Mouse (Mus musculus): ENCODE measurements at regions not wholly inside any gene's neighbourhood (a gene's known extent, or its start where the extent isn't known, plus 50 kb on each side); places are given as distances from the start of the nearest gene placed in this dataset.
A peak's percentile ranks its signal among the peaks of the same experiment; 100 is the strongest.

DNA sequence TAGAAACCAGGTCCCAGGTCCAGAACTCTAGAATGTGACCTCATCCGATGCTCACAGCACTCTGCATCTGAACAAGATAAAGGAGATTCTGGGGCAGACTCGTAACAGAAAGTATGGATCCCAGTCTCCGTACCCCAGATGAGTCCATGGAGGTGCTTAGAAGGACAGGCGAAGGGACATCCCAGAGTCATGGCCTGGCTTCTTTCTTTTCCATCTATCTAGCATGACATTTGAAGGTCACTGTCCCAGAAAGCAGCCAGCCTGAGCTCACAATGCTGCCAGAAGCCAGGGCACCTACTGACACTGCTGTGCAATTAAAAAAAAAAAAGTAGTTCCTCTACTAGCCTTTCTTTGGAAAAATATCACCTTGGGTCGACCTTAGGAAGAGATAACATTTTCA, 354.1 kb upstream of the Trpc7 start:
- DNase-seq (ENCODE audit: low spot score) (no peak), ATAC-seq (replicated peaks; ENCODE audit: insufficient number of reproducible peaks, low FRiP score, low TSS enrichment, low read depth) (no peak)
- H3K4me3 ChIP-seq (ENCODE audit: low read depth, low read length), result no peak overlapping the region
- H3K9me3 ChIP-seq (replicated peaks; ENCODE audit: control insufficient read depth, low read length), result no peaks in the 10 kb centered on the region
- H3K4me2 ChIP-seq (ENCODE audit: low read depth, low read length), result no peak overlapping the region
- no peaks in the 10 kb centered on the region for H3K36me3 ChIP-seq (replicated peaks; ENCODE audit: control insufficient read depth, insufficient read depth, low read depth, low read length)
- WGBS, result 90% methylated on average over 5 of the region's 5 CpGs
- no peaks in the 10 kb centered on the region for H3K27me3 ChIP-seq (ENCODE audit: control insufficient read depth, insufficient read depth, low read length)
- H3K4me1 ChIP-seq (ENCODE audit: control insufficient read depth, insufficient read depth, low read length), result no peaks in the 10 kb centered on the region
- no peak overlapping the region for H3K9ac ChIP-seq (replicated peaks; ENCODE audit: low read length)
- no peak overlapping the region for H3K27ac ChIP-seq (replicated peaks; ENCODE audit: low read depth, low read length)

GRCm38 (mm10) chr13:57249401-57249800, 353.6 kb upstream of the Trpc7 start:
- Histone ChIP-seq H3K9ac (replicated peaks; ENCODE audit: low read length) (no peak overlapping the region), H3K27me3 (ENCODE audit: control insufficient read depth, insufficient read depth, low read length) (no peaks in the 10 kb centered on the region), H3K27ac (replicated peaks; ENCODE audit: low read depth, low read length) (no peak overlapping the region), H3K36me3 (replicated peaks; ENCODE audit: control insufficient read depth, insufficient read depth, low read depth, low read length) (no peaks in the 10 kb centered on the region), H3K4me3 (ENCODE audit: low read depth, low read length) (no peak overlapping the region), H3K4me2 (ENCODE audit: low read depth, low read length) (no peak overlapping the region), H3K9me3 (replicated peaks; ENCODE audit: control insufficient read depth, low read length) (no peaks in the 10 kb centered on the region), H3K4me1 (ENCODE audit: control insufficient read depth, insufficient read depth, low read length) (no peaks in the 10 kb centered on the region)
- ATAC-seq (replicated peaks; ENCODE audit: insufficient number of reproducible peaks, low FRiP score, low TSS enrichment, low read depth) (no peak), DNase-seq (ENCODE audit: low spot score) (no peak)
- WGBS, result 89% methylated on average over 4 of the region's 4 CpGs

- Histone ChIP-seq H3K4me3 (ENCODE audit: low read depth, low read length) (no peak overlapping the region), H3K36me3 (replicated peaks; ENCODE audit: control insufficient read depth, insufficient read depth, low read depth, low read length) (no peaks in the 10 kb centered on the region), H3K9ac (replicated peaks; ENCODE audit: low read length) (no peak overlapping the region), H3K27ac (replicated peaks; ENCODE audit: low read depth, low read length) (no peak overlapping the region), H3K27me3 (ENCODE audit: control insufficient read depth, insufficient read depth, low read length) (no peaks in the 10 kb centered on the region), H3K4me2 (ENCODE audit: low read depth, low read length) (no peak overlapping the region), H3K4me1 (ENCODE audit: control insufficient read depth, insufficient read depth, low read length) (no peaks in the 10 kb centered on the region), H3K9me3 (replicated peaks; ENCODE audit: control insufficient read depth, low read length) (no peaks in the 10 kb centered on the region)
- no peak for ATAC-seq (replicated peaks; ENCODE audit: insufficient number of reproducible peaks, low FRiP score, low TSS enrichment, low read depth)
- DNase-seq (ENCODE audit: low spot score), result no peak
- WGBS, result 72% methylated on average over 18 of the region's 18 CpGs
These were observed 350.6 kb upstream of the Trpc7 start for GRCm38 (mm10) chr13:57246238-57246963.

DNA sequence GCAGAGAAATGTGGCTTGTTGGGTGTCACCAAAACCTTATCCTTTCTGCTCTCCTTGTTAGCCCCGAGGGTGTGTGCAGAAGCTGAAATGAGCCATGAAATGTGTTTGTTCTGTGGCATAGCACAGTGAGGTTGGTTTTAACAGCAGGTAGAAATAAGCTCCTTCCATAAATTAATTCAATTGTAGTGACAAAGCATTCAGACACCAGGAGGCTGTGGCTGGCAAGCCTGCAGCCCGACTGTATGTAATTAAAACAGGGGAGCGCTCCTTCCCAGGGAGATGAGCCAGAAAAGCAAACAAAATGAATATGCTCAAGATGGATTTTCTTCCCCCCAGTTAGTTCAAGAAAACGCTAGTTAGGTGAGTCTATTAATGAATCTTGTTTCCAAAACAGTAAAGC, 341.1 kb upstream of the Trpc7 start:
- no peak for ATAC-seq (replicated peaks; ENCODE audit: insufficient number of reproducible peaks, low FRiP score, low TSS enrichment, low read depth)
- no peaks in the 10 kb centered on the region for H3K4me1 ChIP-seq (ENCODE audit: control insufficient read depth, insufficient read depth, low read length)
- H3K4me3 ChIP-seq (ENCODE audit: low read depth, low read length), result no peak overlapping the region
- no peaks in the 10 kb centered on the region for H3K36me3 ChIP-seq (replicated peaks; ENCODE audit: control insufficient read depth, insufficient read depth, low read depth, low read length)
- 29% methylated on average over 4 of the region's 4 CpGs for WGBS
- no peaks in the 10 kb centered on the region for H3K27me3 ChIP-seq (ENCODE audit: control insufficient read depth, insufficient read depth, low read length)
- no peak overlapping the region for H3K9ac ChIP-seq (replicated peaks; ENCODE audit: low read length)
- H3K9me3 ChIP-seq (replicated peaks; ENCODE audit: control insufficient read depth, low read length), result no peaks in the 10 kb centered on the region
- DNase-seq (ENCODE audit: low spot score), result no peak
- no peak overlapping the region for H3K4me2 ChIP-seq (ENCODE audit: low read depth, low read length)
- H3K27ac ChIP-seq (replicated peaks; ENCODE audit: low read depth, low read length), result no peak overlapping the region

DNA sequence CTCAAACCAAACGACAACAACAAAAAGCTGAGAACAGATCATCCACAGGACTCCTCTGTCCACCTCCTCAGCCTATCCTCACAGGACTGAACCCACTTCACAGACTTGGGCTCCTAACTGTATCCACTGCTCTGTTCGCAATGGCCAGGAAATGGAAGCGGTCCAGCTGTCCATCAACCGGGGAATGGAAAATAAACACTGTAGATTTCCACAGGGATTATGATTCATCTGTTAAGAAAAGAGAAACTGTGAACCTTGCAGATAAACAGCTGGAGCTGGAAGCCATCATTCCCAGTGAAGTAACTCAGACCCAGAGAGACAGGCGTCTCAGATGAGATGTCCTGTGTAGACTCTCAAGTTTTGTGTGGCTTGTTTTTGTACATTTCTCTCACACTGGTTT, 340.4 kb upstream of the Trpc7 start:
- Histone ChIP-seq H3K4me3 (ENCODE audit: low read depth, low read length) (no peak overlapping the region), H3K27me3 (ENCODE audit: control insufficient read depth, insufficient read depth, low read length) (no peaks in the 10 kb centered on the region), H3K9me3 (replicated peaks; ENCODE audit: control insufficient read depth, low read length) (no peaks in the 10 kb centered on the region), H3K36me3 (replicated peaks; ENCODE audit: control insufficient read depth, insufficient read depth, low read depth, low read length) (no peaks in the 10 kb centered on the region), H3K4me2 (ENCODE audit: low read depth, low read length) (no peak overlapping the region), H3K27ac (replicated peaks; ENCODE audit: low read depth, low read length) (no peak overlapping the region), H3K4me1 (ENCODE audit: control insufficient read depth, insufficient read depth, low read length) (no peaks in the 10 kb centered on the region), H3K9ac (replicated peaks; ENCODE audit: low read length) (no peak overlapping the region)
- ATAC-seq (replicated peaks; ENCODE audit: insufficient number of reproducible peaks, low FRiP score, low TSS enrichment, low read depth) (no peak), DNase-seq (ENCODE audit: low spot score) (no peak)
- 74% methylated on average over 5 of the region's 5 CpGs for WGBS

GRCm38 (mm10) chr13:57232906-57233305, 337.1 kb upstream of the Trpc7 start:
- no peak overlapping the region for H3K27ac ChIP-seq (replicated peaks; ENCODE audit: low read depth, low read length)
- H3K4me2 ChIP-seq (ENCODE audit: low read depth, low read length), result no peak overlapping the region
- no peaks in the 10 kb centered on the region for H3K4me1 ChIP-seq (ENCODE audit: control insufficient read depth, insufficient read depth, low read length)
- H3K9me3 ChIP-seq (replicated peaks; ENCODE audit: control insufficient read depth, low read length), result no peaks in the 10 kb centered on the region
- H3K4me3 ChIP-seq (ENCODE audit: low read depth, low read length), result no peak overlapping the region
- WGBS, result 89% methylated on average over 5 of the region's 5 CpGs
- ATAC-seq (replicated peaks; ENCODE audit: insufficient number of reproducible peaks, low FRiP score, low TSS enrichment, low read depth) (no peak), DNase-seq (ENCODE audit: low spot score) (no peak)
- H3K36me3 ChIP-seq (replicated peaks; ENCODE audit: control insufficient read depth, insufficient read depth, low read depth, low read length), result no peaks in the 10 kb centered on the region
- no peaks in the 10 kb centered on the region for H3K27me3 ChIP-seq (ENCODE audit: control insufficient read depth, insufficient read depth, low read length)
- no peak overlapping the region for H3K9ac ChIP-seq (replicated peaks; ENCODE audit: low read length)

GRCm38 (mm10) chr13:57231666-57232065, 335.9 kb upstream of the Trpc7 start:
- ATAC-seq (replicated peaks; ENCODE audit: insufficient number of reproducible peaks, low FRiP score, low TSS enrichment, low read depth), result no peak
- Histone ChIP-seq H3K9me3 (replicated peaks; ENCODE audit: control insufficient read depth, low read length) (no peaks in the 10 kb centered on the region), H3K36me3 (replicated peaks; ENCODE audit: control insufficient read depth, insufficient read depth, low read depth, low read length) (no peaks in the 10 kb centered on the region), H3K27ac (replicated peaks; ENCODE audit: low read depth, low read length) (no peak overlapping the region), H3K4me2 (ENCODE audit: low read depth, low read length) (no peak overlapping the region), H3K4me3 (ENCODE audit: low read depth, low read length) (no peak overlapping the region), H3K9ac (replicated peaks; ENCODE audit: low read length) (no peak overlapping the region), H3K4me1 (ENCODE audit: control insufficient read depth, insufficient read depth, low read length) (no peaks in the 10 kb centered on the region), H3K27me3 (ENCODE audit: control insufficient read depth, insufficient read depth, low read length) (no peaks in the 10 kb centered on the region)
- 46% methylated on average over 3 of the region's 3 CpGs for WGBS
- peak; percentile 39 for DNase-seq (ENCODE audit: low spot score)

DNA sequence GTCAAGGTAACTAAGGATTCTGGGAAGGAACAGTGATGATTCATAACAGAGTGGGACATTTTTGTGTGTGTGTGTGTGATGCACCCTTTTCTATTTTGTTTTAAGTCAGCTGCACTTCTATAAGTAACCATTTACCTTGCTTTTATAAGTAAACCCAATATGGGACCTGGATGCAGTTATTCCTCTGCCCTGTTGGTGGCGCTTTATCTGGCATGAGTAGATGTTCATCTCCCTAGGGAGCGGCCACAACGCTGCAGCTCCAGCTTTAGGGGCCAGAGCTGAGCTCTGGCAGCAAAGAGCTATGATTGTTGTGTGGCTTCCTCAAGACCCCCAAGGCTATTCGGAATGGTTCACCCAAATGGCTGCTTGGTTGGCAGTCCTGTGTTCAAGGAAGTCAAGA, 334.5 kb upstream of the Trpc7 start:
- DNase-seq (ENCODE audit: low spot score), result no peak
- Histone ChIP-seq H3K9me3 (replicated peaks; ENCODE audit: control insufficient read depth, low read length) (no peaks in the 10 kb centered on the region), H3K4me3 (ENCODE audit: low read depth, low read length) (no peak overlapping the region), H3K27ac (replicated peaks; ENCODE audit: low read depth, low read length) (no peak overlapping the region), H3K27me3 (ENCODE audit: control insufficient read depth, insufficient read depth, low read length) (no peaks in the 10 kb centered on the region), H3K36me3 (replicated peaks; ENCODE audit: control insufficient read depth, insufficient read depth, low read depth, low read length) (no peaks in the 10 kb centered on the region), H3K4me2 (ENCODE audit: low read depth, low read length) (no peak overlapping the region), H3K9ac (replicated peaks; ENCODE audit: low read length) (no peak overlapping the region), H3K4me1 (ENCODE audit: control insufficient read depth, insufficient read depth, low read length) (no peaks in the 10 kb centered on the region)
- ATAC-seq (replicated peaks; ENCODE audit: insufficient number of reproducible peaks, low FRiP score, low TSS enrichment, low read depth), result no peak
- WGBS, result 54% methylated on average over 4 of the region's 4 CpGs
